Mouse (Mus musculus) midbrain, embryonic 16.5 days (tissue): ENCODE measurements around the gene Rrbp1. TPM values are rescaled to one million over a fixed set of nuclear protein-coding genes. Genes with fewer than 3 reads are reported as not detected.

ENCODE experiments used
- ATAC-seq: fragments of 200-750 bp; cut with Nextera tagmentation; 2 replicates; pipeline ENCODE4 v1.8.0; 2017; ENCODE audit warnings: moderate TSS enrichment
- H3K27ac ChIP-seq: fragments of 300-500 bp; sonication (generic); 2 replicates; pipeline ENCODE4 v1.5.1; 2014; ENCODE audit warnings: mild to moderate bottlenecking, low read length, mixed read lengths
- H3K27me3 ChIP-seq: fragments of 300-500 bp; sonication (generic); 2 replicates; pipeline ENCODE4 v1.6.1; 2014; ENCODE audit warnings: low read depth, low read length, mixed read lengths; ENCODE audit not compliant: control insufficient read depth, insufficient read depth
- H3K36me3 ChIP-seq: fragments of 300-500 bp; sonication (generic); 2 replicates; pipeline ENCODE4 v1.6.1; 2014; ENCODE audit warnings: mild to moderate bottlenecking, low read length, moderate library complexity, mixed read lengths; ENCODE audit not compliant: control insufficient read depth, insufficient read depth
- H3K4me1 ChIP-seq: fragments of 300-500 bp; sonication (generic); 2 replicates; pipeline ENCODE4 v1.6.1; 2014; ENCODE audit warnings: mild to moderate bottlenecking, low read length, mixed read lengths; ENCODE audit not compliant: control insufficient read depth, insufficient read depth
- H3K4me2 ChIP-seq: fragments of 300-500 bp; sonication (generic); 2 replicates; pipeline ENCODE4 v1.6.1; 2014; ENCODE audit warnings: mild to moderate bottlenecking, low read length, mixed read lengths
- H3K4me3 ChIP-seq: fragments of 300-500 bp; sonication (generic); 2 replicates; pipeline ENCODE4 v1.5.1; 2014; ENCODE audit warnings: low read depth, mild to moderate bottlenecking, low read length, moderate library complexity, mixed read lengths
- H3K9ac ChIP-seq: fragments of 300-500 bp; sonication (generic); 2 replicates; pipeline ENCODE4 v1.6.1; 2014; ENCODE audit warnings: low read depth, low read length, mixed read lengths
- H3K9me3 ChIP-seq: fragments of 300-500 bp; sonication (generic); replicated peaks from 2 replicates; pipeline ENCODE4 v1.6.1; 2014; ENCODE audit warnings: mild to moderate bottlenecking, low read length, mixed read lengths; ENCODE audit not compliant: control insufficient read depth, poor library complexity, severe bottlenecking
- WGBS: fragments of 180-500 bp; shearing (Covaris S2); extraction: QIAGEN DNeasy Blood & Tissue Kit; methylation state at CpG from one replicate; pipeline ENCODE4 v1.1.7; 2014; 5-methylcytosine and 5-hydroxymethylcytosine counted together
- polyA plus RNA-seq: library from polyadenylated mRNA; unstranded; fragments of >200 nt; fragmentation: Nextera tagmentation; extraction: Ambion mirVana; gene quantifications from 2 replicates; pipeline ENCODE4 v1.2.1, GENCODE M21; 2015

The Rrbp1 gene
- polyA plus RNA-seq, 1 experiment from 2014 or later, result 24.1 TPM

DNA sequence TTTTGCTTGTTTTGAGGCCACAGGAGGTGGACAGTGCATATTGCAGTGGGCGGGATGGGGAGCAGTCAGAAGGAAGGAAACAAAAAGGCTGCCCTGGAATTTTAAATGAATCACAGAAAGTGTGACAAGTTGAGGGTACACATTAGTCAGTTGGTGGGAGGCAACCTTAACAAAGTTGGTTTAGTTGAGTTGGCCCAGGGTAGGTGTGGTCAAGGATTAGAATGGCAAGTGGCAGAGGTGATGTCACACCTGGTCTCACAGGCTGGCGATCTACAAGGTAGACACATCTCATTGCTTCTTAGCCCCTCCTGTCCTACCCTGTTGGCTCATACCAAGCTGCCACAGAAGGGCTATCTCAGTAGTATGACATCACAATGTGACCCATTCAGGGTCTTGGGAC lies 21.6 kb upstream of the Rrbp1 start, which contains the start of gene Banf2:
Gene Banf2, plus strand, starts transcription at position 396 of the 400 bp plus-strand sequence.
- Histone ChIP-seq H3K36me3 (no peaks in the 10 kb centered on the region), H3K27me3 (no peaks in the 10 kb centered on the region), H3K9ac (no peak within 1 kb of the TSS), H3K9me3 (no peaks in the 10 kb centered on the region), H3K4me3 (no peak within 1 kb of the TSS), H3K27ac (no peak within 1 kb of the TSS), H3K4me2 (no peak within 1 kb of the TSS), H3K4me1 (no peaks in the 10 kb centered on the region)
- no peak for ATAC-seq
- WGBS, result 94% methylated on average over 2 of the region's 2 CpGs

DNA sequence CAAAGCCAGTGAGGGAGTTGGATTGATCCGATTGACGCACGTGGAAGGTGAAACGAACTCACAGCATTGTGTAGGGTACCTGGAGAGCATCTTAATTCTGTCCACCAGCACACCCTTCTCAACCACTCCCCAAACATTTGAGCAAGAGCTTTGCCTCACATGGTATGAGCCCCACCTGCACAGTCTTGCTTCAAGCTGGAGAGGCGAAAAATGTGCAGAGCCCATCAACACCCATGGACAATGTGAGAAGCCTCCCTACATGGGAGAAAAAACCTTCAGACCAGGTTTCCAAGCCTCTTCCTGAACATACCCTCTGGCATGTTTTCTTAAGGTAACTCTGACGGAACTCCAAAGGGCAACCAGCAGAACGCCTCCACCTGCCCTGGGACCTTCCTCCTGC lies 19.7 kb upstream of the Rrbp1 start:
- Histone ChIP-seq H3K27me3 (no peaks in the 10 kb centered on the region), H3K36me3 (no peaks in the 10 kb centered on the region), H3K9ac (no peak overlapping the region), H3K27ac (no peak overlapping the region), H3K4me1 (no peaks in the 10 kb centered on the region), H3K9me3 (no peaks in the 10 kb centered on the region), H3K4me3 (no peak overlapping the region), H3K4me2 (no peak overlapping the region)
- 91% methylated on average over 7 of the region's 7 CpGs for WGBS
- ATAC-seq, result no peak

DNA sequence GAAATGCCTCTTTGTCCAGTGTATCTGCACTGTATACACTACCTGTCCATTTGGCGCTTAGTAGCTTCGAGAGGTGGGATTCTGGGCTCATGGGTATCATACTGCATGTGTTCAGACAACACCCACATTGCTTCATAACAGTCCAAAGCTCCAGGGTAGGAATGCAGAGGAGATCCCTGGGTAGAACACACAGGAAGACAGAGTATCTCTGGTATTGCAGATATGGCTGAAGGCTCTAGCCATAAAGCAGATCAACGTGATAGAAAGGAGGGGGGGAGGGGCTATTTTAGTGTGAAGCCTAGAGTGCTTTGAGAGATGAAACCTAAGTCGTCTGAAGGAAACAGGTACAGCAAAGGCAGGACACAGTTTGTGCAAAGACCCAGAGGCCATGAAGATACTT lies 15.4 kb upstream of the Rrbp1 start:
- no peak for ATAC-seq
- 87% methylated on average over 4 of the region's 4 CpGs for WGBS

DNA sequence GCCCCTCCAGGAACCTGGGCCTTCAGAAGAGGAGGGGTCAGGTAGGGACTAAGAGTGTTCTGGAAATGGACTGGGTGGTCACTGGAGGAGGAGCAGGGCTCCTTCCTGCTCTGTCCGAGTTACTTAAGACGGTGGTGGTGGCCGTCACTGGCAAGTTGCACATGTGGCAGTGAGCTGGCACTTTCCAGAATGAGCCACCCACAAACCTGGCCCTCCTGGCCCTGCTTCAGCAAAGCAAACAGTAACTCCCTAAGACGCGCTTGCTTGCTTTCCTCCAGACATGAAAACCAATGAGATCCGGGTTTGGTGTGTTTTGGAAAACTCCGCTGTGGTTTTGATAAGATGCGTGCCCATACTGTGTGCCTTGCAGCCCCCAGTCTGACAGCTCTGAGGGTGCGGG lies 14.3 kb upstream of the Rrbp1 start:
- Histone ChIP-seq H3K9me3 (no peaks in the 10 kb centered on the region), H3K9ac (no peak overlapping the region), H3K27ac (no peak overlapping the region), H3K4me2 (no peak overlapping the region), H3K36me3 (no peaks in the 10 kb centered on the region), H3K27me3 (no peaks in the 10 kb centered on the region), H3K4me1 (no peaks in the 10 kb centered on the region; the same call in 1 of the 2 replicates), H3K4me3 (no peak overlapping the region)
- WGBS, result 93% methylated on average over 9 of the region's 9 CpGs
- ATAC-seq, result no peak

More for the DNA sequence above, 15.4 kb upstream of the Rrbp1 start:
- Histone ChIP-seq H3K27ac (no peak overlapping the region), H3K9ac (no peak overlapping the region), H3K27me3 (no peaks in the 10 kb centered on the region), H3K9me3 (no peaks in the 10 kb centered on the region), H3K4me2 (no peak overlapping the region), H3K4me3 (no peak overlapping the region), H3K4me1 (no peaks in the 10 kb centered on the region; the same call in 1 of the 2 replicates), H3K36me3 (no peaks in the 10 kb centered on the region)

- H3K27me3 ChIP-seq, result no peaks in the 10 kb centered on the region
- H3K9me3 ChIP-seq, result no peaks in the 10 kb centered on the region
- no peak overlapping the region for H3K27ac ChIP-seq
- no peak for ATAC-seq
- H3K4me2 ChIP-seq, result no peak overlapping the region
- no peaks in the 10 kb centered on the region for H3K36me3 ChIP-seq
- H3K9ac ChIP-seq, result no peak overlapping the region
- WGBS, result 82% methylated on average over 3 of the region's 3 CpGs
- H3K4me1 ChIP-seq, result no peaks in the 10 kb centered on the region; the same call in 1 of the 2 replicates
- H3K4me3 ChIP-seq, result no peak overlapping the region
These were observed 11.4 kb upstream of the Rrbp1 start for GRCm38 (mm10) chr2:144022441-144022840.

DNA sequence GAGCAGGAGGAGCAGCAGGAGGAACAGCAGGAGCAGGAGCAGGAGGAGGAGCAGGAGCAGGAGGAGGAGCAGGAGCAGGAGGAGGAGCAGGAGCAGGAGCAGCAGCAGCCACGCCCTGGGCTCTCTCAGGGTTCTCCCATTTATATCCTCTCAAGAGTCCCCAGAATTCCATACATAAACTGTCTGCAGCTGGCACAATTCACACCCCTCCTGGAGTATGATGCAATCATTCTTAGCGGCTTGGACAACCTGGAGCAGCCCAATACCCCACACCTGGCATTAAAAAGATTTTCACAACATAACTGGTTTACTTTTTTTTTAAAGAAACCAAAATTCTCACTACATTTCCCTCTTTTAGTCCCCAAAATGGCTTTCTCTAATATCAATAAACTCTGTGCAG lies 8.9 kb upstream of the Rrbp1 start:
- H3K4me1 ChIP-seq, result no peaks in the 10 kb centered on the region; the same call in 1 of the 2 replicates
- no peak overlapping the region for H3K27ac ChIP-seq
- no peak for ATAC-seq
- H3K27me3 ChIP-seq, result no peaks in the 10 kb centered on the region
- H3K36me3 ChIP-seq, result no peaks in the 10 kb centered on the region
- 80% methylated on average over 2 of the region's 2 CpGs for WGBS
- no peak overlapping the region for H3K4me3 ChIP-seq
- no peaks in the 10 kb centered on the region for H3K9me3 ChIP-seq
- no peak overlapping the region for H3K9ac ChIP-seq
- H3K4me2 ChIP-seq, result no peak overlapping the region

- WGBS, result 91% methylated on average over 9 of the region's 9 CpGs
- H3K9me3 ChIP-seq, result no peaks in the 10 kb centered on the region
- H3K4me3 ChIP-seq, result no peak overlapping the region
- H3K36me3 ChIP-seq, result no peaks in the 10 kb centered on the region
- H3K4me1 ChIP-seq, result no peaks in the 10 kb centered on the region
- no peaks in the 10 kb centered on the region for H3K27me3 ChIP-seq
- no peak overlapping the region for H3K9ac ChIP-seq
- no peak overlapping the region for H3K4me2 ChIP-seq
- ATAC-seq, result no peak
- no peak overlapping the region for H3K27ac ChIP-seq
These were observed 4.8 kb upstream of the Rrbp1 start for GRCm38 (mm10) chr2:144015861-144016260.

GRCm38 (mm10) chr2:144014481-144014880 lies 3.4 kb upstream of the Rrbp1 start:
- peaks cover 7% of the 10 kb centered on the region for H3K4me1 ChIP-seq
- no peaks in the 10 kb centered on the region for H3K9me3 ChIP-seq
- 32% methylated on average over 5 of the region's 5 CpGs for WGBS
- ATAC-seq, result no peak
- H3K9ac ChIP-seq, result no peak overlapping the region
- H3K4me3 ChIP-seq, result no peak overlapping the region
- H3K4me2 ChIP-seq, result no peak overlapping the region
- H3K27ac ChIP-seq, result no peak overlapping the region
- H3K27me3 ChIP-seq, result no peaks in the 10 kb centered on the region
- no peaks in the 10 kb centered on the region for H3K36me3 ChIP-seq

GRCm38 (mm10) chr2:144014051-144014450 lies 3.0 kb upstream of the Rrbp1 start:
- Histone ChIP-seq H3K4me3 (no peak overlapping the region), H3K36me3 (no peaks in the 10 kb centered on the region), H3K9ac (no peak overlapping the region), H3K4me1 (peaks cover 10% of the 10 kb centered on the region), H3K4me2 (no peak overlapping the region), H3K27ac (no peak overlapping the region), H3K9me3 (no peaks in the 10 kb centered on the region), H3K27me3 (no peaks in the 10 kb centered on the region)
- ATAC-seq, result no peak
- WGBS, result 84% methylated on average over 11 of the region's 11 CpGs
